Mouse (Mus musculus): Measurements from ENCODE around the gene Zfp445. TPM values are rescaled to one million over a fixed set of nuclear protein-coding genes. Genes with fewer than 3 reads are reported as not detected.
A peak's percentile ranks its signal among the peaks of the same experiment; 100 is the strongest.

Gene Zfp445
- polyA plus RNA-seq, 1 experiment from 2014 or later, result 17.0 TPM

DNA sequence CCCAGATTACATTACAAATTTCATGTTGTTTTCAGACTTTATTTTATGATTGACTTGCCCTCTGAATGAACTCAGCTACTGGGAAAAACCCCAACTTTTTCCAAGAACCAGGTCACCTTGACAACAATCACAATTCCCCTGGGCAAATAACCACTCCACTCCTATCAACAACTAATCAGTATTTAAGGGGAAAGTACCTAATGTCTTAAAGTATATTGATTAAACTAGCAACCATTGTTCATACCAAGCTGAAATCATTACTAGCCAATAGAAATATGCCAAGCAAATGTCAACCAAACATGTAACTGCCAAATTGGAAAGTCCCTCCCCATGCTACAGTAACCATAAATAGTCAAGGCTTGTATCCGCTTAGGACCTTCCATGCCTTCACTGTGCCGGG, 9.3 kb upstream of the Zfp445 start:
- H3K4me3 ChIP-seq (ENCODE audit: low read depth, low read length), result no peak overlapping the region
- 70% methylated on average over 2 of the region's 2 CpGs for WGBS
- H3K4me2 ChIP-seq (replicated peaks; ENCODE audit: low read depth), result no peak overlapping the region
- H3K9me3 ChIP-seq (ENCODE audit: control insufficient read depth, low read length), result no peaks in the 10 kb centered on the region
- no peaks in the 10 kb centered on the region for H3K36me3 ChIP-seq (ENCODE audit: control insufficient read depth, insufficient read depth, low read length)
- no peaks in the 10 kb centered on the region for H3K4me1 ChIP-seq (replicated peaks; ENCODE audit: control insufficient read depth, insufficient read depth)
- no peaks in the 10 kb centered on the region for H3K27me3 ChIP-seq (ENCODE audit: control insufficient read depth, insufficient read depth, low read length)
- DNase-seq (ENCODE audit: low spot score) (peak; percentile 37), ATAC-seq (ENCODE audit: low FRiP score, low TSS enrichment) (peak; percentile 87)
- TF ChIP-seq EP300 (optimal IDR thresholded peaks at IDR 0.05) (no peak), CTCF (IDR thresholded peaks at IDR 0.05; ENCODE audit: low read depth) (no peak)
- H3K27ac ChIP-seq (replicated peaks), result no peak overlapping the region
- H3K9ac ChIP-seq (ENCODE audit: low read length), result no peak overlapping the region

GRCm38 (mm10) chr9:122874653-122875052, 8.8 kb upstream of the Zfp445 start:
- TF ChIP-seq EP300 (optimal IDR thresholded peaks at IDR 0.05) (no peak), CTCF (IDR thresholded peaks at IDR 0.05; ENCODE audit: low read depth) (no peak)
- Histone ChIP-seq H3K9me3 (ENCODE audit: control insufficient read depth, low read length) (no peaks in the 10 kb centered on the region), H3K36me3 (ENCODE audit: control insufficient read depth, insufficient read depth, low read length) (no peaks in the 10 kb centered on the region), H3K4me3 (ENCODE audit: low read depth, low read length) (no peak overlapping the region), H3K9ac (ENCODE audit: low read length) (no peak overlapping the region), H3K27me3 (ENCODE audit: control insufficient read depth, insufficient read depth, low read length) (no peaks in the 10 kb centered on the region), H3K4me1 (replicated peaks; ENCODE audit: control insufficient read depth, insufficient read depth) (no peaks in the 10 kb centered on the region), H3K4me2 (replicated peaks; ENCODE audit: low read depth) (no peak overlapping the region), H3K27ac (replicated peaks) (no peak overlapping the region)
- 0 out of 2 replicates have a peak, but pooled peaks have one; percentile 28 for ATAC-seq (ENCODE audit: low FRiP score, low TSS enrichment)
- 66% methylated on average over 1 of the region's 1 CpGs for WGBS
- DNase-seq (ENCODE audit: low spot score), result no peak

- H3K9me3 ChIP-seq (ENCODE audit: control insufficient read depth, low read length), result no peaks in the 10 kb centered on the region
- no peak overlapping the region for H3K4me3 ChIP-seq (ENCODE audit: low read depth, low read length)
- H3K9ac ChIP-seq (ENCODE audit: low read length), result no peak overlapping the region
- DNase-seq (ENCODE audit: low spot score), result no peak
- no peak overlapping the region for H3K4me2 ChIP-seq (replicated peaks; ENCODE audit: low read depth)
- 84% methylated on average over 4 of the region's 4 CpGs for WGBS
- H3K36me3 ChIP-seq (ENCODE audit: control insufficient read depth, insufficient read depth, low read length), result no peaks in the 10 kb centered on the region
- ATAC-seq (ENCODE audit: low FRiP score, low TSS enrichment), result no peak
- no peaks in the 10 kb centered on the region for H3K4me1 ChIP-seq (replicated peaks; ENCODE audit: control insufficient read depth, insufficient read depth)
- no peaks in the 10 kb centered on the region for H3K27me3 ChIP-seq (ENCODE audit: control insufficient read depth, insufficient read depth, low read length)
- H3K27ac ChIP-seq (replicated peaks), result no peak overlapping the region
- no peak for TF ChIP-seq CTCF (IDR thresholded peaks at IDR 0.05; ENCODE audit: low read depth)
- no peak for TF ChIP-seq EP300 (optimal IDR thresholded peaks at IDR 0.05)
Measured at GRCm38 (mm10) chr9:122872595-122872994, 6.8 kb upstream of the Zfp445 start.

- H3K4me3 ChIP-seq (ENCODE audit: low read depth, low read length), result peak overlapping the region; percentile 79
- H3K27ac ChIP-seq (replicated peaks), result no peak overlapping the region
- H3K9me3 ChIP-seq (ENCODE audit: control insufficient read depth, low read length), result peaks cover 8% of the 10 kb centered on the region; the same call in 1 of the 2 replicates
- H3K27me3 ChIP-seq (ENCODE audit: control insufficient read depth, insufficient read depth, low read length), result no peaks in the 10 kb centered on the region
- peak overlapping the region; percentile 54 for H3K4me2 ChIP-seq (replicated peaks; ENCODE audit: low read depth)
- ATAC-seq (ENCODE audit: low FRiP score, low TSS enrichment), result peak; percentile 36
- WGBS, result 70% methylated on average over 4 of the region's 4 CpGs
- H3K36me3 ChIP-seq (ENCODE audit: control insufficient read depth, insufficient read depth, low read length), result peaks cover 8% of the 10 kb centered on the region
- peak overlapping the region; percentile 88; the same call in 1 of the 2 replicates for H3K9ac ChIP-seq (ENCODE audit: low read length)
- no peak for DNase-seq (ENCODE audit: low spot score)
- TF ChIP-seq CTCF (IDR thresholded peaks at IDR 0.05; ENCODE audit: low read depth) (no peak), EP300 (optimal IDR thresholded peaks at IDR 0.05) (no peak)
- H3K4me1 ChIP-seq (replicated peaks; ENCODE audit: control insufficient read depth, insufficient read depth), result no peaks in the 10 kb centered on the region; the same call in 1 of the 2 replicates
Measured at GRCm38 (mm10) chr9:122866192-122866591, 386 bp upstream of the Zfp445 start.

DNA sequence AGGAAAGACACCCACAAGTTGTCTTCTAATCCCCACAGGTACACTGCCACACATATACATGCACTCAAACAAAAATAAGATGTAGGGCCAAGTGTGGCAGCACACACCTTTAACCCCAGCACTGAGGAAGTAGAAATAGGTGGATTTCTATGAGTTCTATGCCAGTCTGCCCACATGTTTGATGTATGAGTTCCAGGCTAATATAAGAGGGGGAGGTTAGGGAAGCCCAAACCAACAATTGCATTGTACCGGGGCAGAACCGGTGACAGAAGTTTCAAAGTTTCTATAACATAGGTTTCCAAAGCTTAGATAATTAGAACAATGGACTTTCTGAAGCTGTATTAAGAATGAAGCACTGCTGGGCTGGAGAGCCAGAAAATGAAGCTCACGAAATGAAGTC, 958 bp downstream of the Zfp445 start:
- no peaks in the 10 kb centered on the region for H3K27me3 ChIP-seq (ENCODE audit: control insufficient read depth, insufficient read depth, low read length)
- H3K4me2 ChIP-seq (replicated peaks; ENCODE audit: low read depth), result peak overlapping the region; percentile 54
- WGBS, result 44% methylated on average over 3 of the region's 3 CpGs
- no peak overlapping the region for H3K9ac ChIP-seq (ENCODE audit: low read length)
- H3K4me3 ChIP-seq (ENCODE audit: low read depth, low read length), result peak overlapping the region; percentile 79
- peaks cover 13% of the 10 kb centered on the region; the same call in 1 of the 2 replicates for H3K9me3 ChIP-seq (ENCODE audit: control insufficient read depth, low read length)
- ATAC-seq (ENCODE audit: low FRiP score, low TSS enrichment) (no peak), DNase-seq (ENCODE audit: low spot score) (no peak)
- peaks cover 17% of the 10 kb centered on the region for H3K36me3 ChIP-seq (ENCODE audit: control insufficient read depth, insufficient read depth, low read length)
- H3K27ac ChIP-seq (replicated peaks), result no peak overlapping the region
- H3K4me1 ChIP-seq (replicated peaks; ENCODE audit: control insufficient read depth, insufficient read depth), result no peaks in the 10 kb centered on the region; the same call in 1 of the 2 replicates
- TF ChIP-seq CTCF (IDR thresholded peaks at IDR 0.05; ENCODE audit: low read depth), result no peak
- no peak for TF ChIP-seq EP300 (optimal IDR thresholded peaks at IDR 0.05)

- no peak overlapping the region for H3K4me2 ChIP-seq (replicated peaks; ENCODE audit: low read depth)
Measured at GRCm38 (mm10) chr9:122863731-122864130, 2.1 kb downstream of the Zfp445 start.

More at GRCm38 (mm10) chr9:122863731-122864130, 2.1 kb downstream of the Zfp445 start:
- Histone ChIP-seq H3K27ac (replicated peaks) (no peak overlapping the region), H3K9me3 (ENCODE audit: control insufficient read depth, low read length) (peaks cover 16% of the 10 kb centered on the region; the same call in 1 of the 2 replicates), H3K9ac (ENCODE audit: low read length) (no peak overlapping the region), H3K4me1 (replicated peaks; ENCODE audit: control insufficient read depth, insufficient read depth) (no peaks in the 10 kb centered on the region; the same call in 1 of the 2 replicates), H3K27me3 (ENCODE audit: control insufficient read depth, insufficient read depth, low read length) (no peaks in the 10 kb centered on the region), H3K36me3 (ENCODE audit: control insufficient read depth, insufficient read depth, low read length) (peaks cover 26% of the 10 kb centered on the region), H3K4me3 (ENCODE audit: low read depth, low read length) (no peak overlapping the region)
- 55% methylated on average over 2 of the region's 2 CpGs for WGBS
- ATAC-seq (ENCODE audit: low FRiP score, low TSS enrichment), result no peak
- DNase-seq (ENCODE audit: low spot score), result no peak
- TF ChIP-seq EP300 (optimal IDR thresholded peaks at IDR 0.05), result no peak
- no peak for TF ChIP-seq CTCF (IDR thresholded peaks at IDR 0.05; ENCODE audit: low read depth)
